Mouse (Mus musculus) megakaryocyte, adult 5-6 weeks (primary cell): ENCODE data around the gene Parvb. TPM values are rescaled to one million over a fixed set of nuclear protein-coding genes. Genes with fewer than 3 reads are reported as not detected.

Experiments
- ATAC-seq: 2 replicates; pipeline ENCODE4 v1.8.0; 2016; ENCODE audit warnings: mild to moderate bottlenecking, inconsistent platforms; ENCODE audit not compliant: poor library complexity, severe bottlenecking
- total RNA-seq, 2 experiments: library from RNA; stranded (forward) in 1 of 2; stranded (reverse) in 1 of 2; fragments of 153-499, 151-499 nt in 1 of 2; fragments of 221-1000, 200-1000 nt in 1 of 2; gene quantifications; 2 replicates each; pipeline versions ENCODE4 v1.2.3 to v1.2.4; 2015 to 2017

The Parvb gene
- total RNA-seq, 2 experiments from 2014 or later: 10.6 to 32.7 TPM

GRCm38 (mm10) chr15:84319393-84319792 is 87.5 kb downstream of the Parvb start:
- no peak for ATAC-seq

- peak; percentile 54 for ATAC-seq
These were observed 89.8 kb downstream of the Parvb start for GRCm38 (mm10) chr15:84321544-84322174.

GRCm38 (mm10) chr15:84323966-84324869 is 92.4 kb downstream of the Parvb start, which contains the start of gene Parvg:
Parvg (plus strand) TSS chr15:84324026.
- peak; percentile 68 for ATAC-seq

DNA sequence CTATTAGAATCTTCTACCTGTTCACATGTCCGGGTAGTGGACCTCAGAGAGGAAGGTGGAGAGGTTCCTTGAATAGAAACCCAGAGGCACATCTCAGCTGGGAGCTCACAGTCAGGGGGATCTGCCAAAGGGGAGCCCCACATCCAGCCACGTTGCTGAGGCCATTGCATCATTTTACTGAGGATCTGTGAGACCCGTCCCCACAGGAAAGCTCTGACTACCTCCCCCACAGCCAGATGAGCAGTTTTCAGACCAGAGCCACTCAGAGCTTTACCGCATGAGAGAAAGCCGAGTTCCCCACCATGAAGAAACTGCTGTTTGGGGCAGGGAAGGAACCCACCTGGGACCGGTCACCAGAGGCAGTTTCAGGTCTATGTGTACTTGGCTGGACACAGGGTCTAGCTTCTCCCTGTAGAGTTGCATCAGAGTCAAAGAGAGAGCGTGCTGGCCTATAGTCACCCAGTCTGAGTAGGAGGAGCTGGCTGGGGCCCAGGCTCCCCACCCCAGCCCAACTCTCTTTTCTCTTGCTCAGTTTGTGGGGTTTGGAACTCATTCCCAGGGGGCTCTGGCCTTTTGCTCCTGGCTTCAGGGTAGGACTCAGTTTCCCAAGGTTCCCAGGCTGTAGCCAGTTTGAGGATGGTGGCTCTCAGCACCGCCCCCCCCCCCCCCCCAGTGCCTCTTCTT is 93.2 kb downstream of the Parvb start:
- ATAC-seq: peak; percentile 61

GRCm38 (mm10) chr15:84325736-84326135 is 93.9 kb downstream of the Parvb start:
- ATAC-seq: peak; percentile 57

DNA sequence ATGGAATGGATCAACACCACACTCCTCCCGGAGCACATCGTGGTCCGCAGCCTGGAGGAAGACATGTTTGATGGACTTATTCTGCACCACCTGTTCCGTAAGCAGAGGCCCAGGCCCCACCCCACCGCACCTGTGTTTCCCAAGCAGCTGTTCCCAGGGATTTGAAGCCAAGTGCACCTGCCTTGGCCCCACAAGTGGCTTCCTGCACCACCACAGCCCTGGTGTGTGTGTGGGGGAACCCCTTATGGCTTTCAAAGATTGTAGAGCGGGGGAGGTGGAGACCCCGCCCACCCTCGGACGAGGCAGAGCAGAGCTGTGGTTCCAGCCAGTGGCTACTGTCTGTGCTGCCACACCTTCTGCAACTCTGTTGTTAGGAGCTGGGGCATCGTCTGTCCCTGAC is 97.0 kb downstream of the Parvb start:
- no peak for ATAC-seq

DNA sequence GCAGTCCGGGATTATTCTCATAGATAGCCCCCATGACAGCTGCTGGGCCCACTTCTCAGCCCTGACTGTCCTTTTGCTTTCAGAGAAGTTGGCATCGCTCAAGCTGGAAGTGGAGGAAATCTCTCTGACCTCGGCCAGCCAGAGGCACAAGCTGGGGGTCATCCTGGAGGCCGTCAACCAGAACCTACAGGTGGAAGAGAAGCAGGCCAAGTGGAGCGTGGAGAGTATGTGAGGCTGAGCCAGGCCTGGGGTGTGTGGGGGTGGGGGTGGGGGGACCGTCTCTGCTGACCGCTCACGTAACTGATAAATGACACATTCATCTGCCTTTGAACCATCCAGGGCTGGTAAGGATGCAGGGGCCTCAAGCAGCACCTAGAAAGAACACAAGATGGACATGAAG is 98.1 kb downstream of the Parvb start:
- no peak for ATAC-seq

GRCm38 (mm10) chr15:84331066-84331612 is 99.3 kb downstream of the Parvb start:
- ATAC-seq: peak; percentile 43; the same call in 1 of the 2 replicates

DNA sequence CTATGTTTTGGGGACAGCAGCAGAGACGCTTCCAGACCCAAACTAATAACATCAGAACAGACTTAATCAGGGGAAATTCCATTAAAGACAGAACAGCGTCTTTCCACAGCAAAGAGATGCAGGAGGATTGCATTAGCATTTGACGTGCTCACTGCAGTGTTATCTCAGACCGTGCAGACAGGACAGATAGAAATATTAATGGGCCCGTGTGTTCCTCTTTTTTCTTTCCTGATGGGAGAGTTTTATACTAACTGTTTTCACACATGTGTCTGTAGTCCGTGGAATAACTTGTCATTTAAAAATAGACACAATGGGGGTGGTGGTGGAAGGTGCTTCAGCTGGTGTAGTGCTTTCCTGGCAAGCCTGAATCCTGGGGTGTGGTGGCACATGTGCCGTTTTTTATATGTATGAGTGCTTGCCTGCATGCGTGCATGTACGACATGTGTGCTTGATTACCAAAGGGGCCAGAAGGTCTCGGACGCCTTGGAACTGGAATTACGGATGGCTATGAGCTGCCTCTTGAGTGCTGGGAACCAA is 104.5 kb downstream of the Parvb start:
- no peak for ATAC-seq

DNA sequence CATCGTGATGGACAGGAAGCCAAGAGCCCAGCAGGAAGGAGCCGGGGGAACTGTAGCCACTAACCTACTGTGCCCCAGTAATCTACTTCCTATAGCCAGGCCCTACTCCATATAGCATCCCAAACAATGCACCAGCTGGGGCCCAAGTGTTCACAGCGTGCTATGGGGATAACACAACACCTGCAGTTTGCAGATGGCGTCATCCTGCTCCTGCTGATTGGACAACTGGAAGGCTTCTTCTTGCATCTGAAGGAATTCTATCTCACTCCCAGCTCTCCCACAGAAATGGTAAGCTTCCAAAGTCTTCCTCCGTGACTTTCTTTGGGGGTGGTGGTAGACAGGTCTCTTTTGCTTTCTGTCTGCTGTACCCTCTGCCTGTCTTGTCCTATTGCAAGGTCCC is 105.8 kb downstream of the Parvb start:
- no peak for ATAC-seq

DNA sequence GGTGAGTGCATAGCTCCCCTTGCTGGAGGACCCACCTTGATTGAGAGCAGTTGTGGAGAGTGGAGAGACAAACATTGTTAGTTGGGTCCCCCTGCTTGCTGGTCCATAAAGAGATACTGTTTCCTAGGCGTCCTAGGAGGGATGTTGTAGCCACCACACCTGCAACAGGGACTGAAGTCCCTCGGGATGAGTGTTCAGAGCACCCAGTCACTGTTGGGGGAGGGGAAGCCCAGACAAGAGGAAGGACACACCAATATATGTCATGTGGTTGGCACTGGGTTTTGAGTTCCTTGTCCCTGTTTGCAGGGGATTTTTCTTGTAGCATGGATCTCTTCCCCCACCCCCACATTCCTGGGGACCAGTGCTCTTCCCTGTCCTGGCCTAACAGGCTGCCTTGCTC is 109.1 kb downstream of the Parvb start:
- ATAC-seq: no peak

DNA sequence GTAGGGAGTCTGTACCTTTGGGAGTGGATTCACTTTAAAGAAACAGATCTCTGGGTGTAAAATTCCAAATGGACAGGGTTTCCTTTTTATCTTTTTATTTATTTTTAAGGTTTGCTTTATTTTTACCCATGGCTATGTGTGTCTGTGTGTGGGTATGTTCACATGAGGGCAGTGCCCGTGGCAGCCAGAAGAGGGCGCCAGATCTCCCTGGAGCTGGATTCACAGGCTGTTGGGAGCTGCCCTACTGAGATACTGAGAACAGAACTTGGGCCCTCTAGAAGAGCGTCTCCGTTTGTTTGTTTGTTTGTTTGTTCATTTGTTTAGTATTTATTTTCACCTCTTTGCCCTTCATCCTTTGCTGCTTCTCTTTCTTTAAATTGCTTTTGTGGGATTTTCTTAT is 116.9 kb downstream of the Parvb start:
- no peak for ATAC-seq

GRCm38 (mm10) chr15:84349915-84350738 is 118.3 kb downstream of the Parvb start:
- ATAC-seq: peak; percentile 88

DNA sequence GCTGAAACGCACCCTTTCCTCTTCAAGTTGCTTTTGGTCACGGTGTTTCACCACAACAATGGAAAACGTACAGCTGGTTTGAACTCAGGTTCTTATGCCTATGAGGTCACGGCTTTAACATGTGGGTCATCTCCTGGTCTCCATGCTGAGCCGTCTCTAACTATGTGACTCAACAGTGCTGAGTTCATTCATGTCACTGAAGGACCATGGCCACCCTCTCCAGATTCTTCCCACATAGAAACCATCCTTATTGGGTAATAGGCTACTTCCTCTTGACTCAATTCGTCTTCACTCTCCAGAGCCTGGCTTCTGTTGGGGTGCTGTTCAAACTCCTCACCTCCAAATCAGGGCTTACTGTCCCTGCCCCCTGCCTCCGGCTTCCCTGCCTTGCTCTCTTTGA is 119.5 kb downstream of the Parvb start:
- peak; percentile 76 for ATAC-seq

- no peak for ATAC-seq
These were observed 120.3 kb downstream of the Parvb start for GRCm38 (mm10) chr15:84351915-84352844.

GRCm38 (mm10) chr15:84355081-84355480 is 123.2 kb downstream of the Parvb start:
- no peak for ATAC-seq

DNA sequence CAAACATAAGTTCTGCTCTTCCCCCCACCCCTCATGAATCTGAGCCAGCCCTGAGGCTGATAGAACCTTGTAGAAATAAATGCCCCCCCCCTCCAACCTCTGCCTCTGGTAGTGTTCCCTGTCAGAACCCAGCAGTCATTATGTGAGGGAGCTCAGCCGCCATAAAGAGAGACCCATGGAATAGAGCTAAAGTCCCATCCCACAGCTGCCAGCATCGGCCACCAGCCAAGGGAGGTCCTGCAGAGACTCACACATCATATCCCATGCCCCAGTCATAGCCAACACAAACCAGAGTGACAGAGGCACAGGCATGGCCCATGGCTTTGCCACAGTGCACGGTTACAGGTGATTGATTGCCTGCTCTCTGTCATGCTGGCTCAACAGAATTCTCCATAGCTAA is 132.9 kb downstream of the Parvb start:
- no peak for ATAC-seq
